Mouse (Mus musculus) Patski (cell line): ENCODE data around the gene Epb41l1. TPM values are rescaled to one million over a fixed set of nuclear protein-coding genes. Genes with fewer than 3 reads are reported as not detected.
A peak's percentile ranks its signal among the peaks of the same experiment; 100 is the strongest.
"Not testable (repeated sequence)": the region's sequence is repeated elsewhere in the genome, so short reads cannot be mapped to it uniquely, and the experiment has no call there.

Source experiments
- ATAC-seq: fragments of 100-300 bp; one replicate; pipeline ENCODE4 v1.8.0; 2021
- CTCF ChIA-PET: fragments of 350-600 bp; sonication (Branson Sonifier 250); formaldehyde crosslinking; loops from one replicate; lab custom pipeline; 2022; ENCODE audit warnings: inconsistent platforms; lab: Charles Lee
- POLR2A ChIA-PET: fragments of 350-600 bp; sonication (Branson Sonifier 250); formaldehyde crosslinking; loops from one replicate; lab custom pipeline; 2022; ENCODE audit warnings: antibody characterized with exemption, inconsistent platforms; lab: Charles Lee
- DNase-seq: peaks from one replicate; pipeline ENCODE4 v3.0.0-alpha.2; 2011; ENCODE audit warnings: low read depth, low spot score
- H3K27me3 ChIP-seq: fragments of 371-371 bp; one replicate; pipeline ENCODE4 v1.5.1; 2021
- CTCF ChIP-seq: fragments of 100-300 bp; IDR thresholded peaks from one replicate; pipeline ENCODE4 v1.5.1; 2021
- in situ Hi-C: fragments of 300-500 bp; cut with MboI; formaldehyde crosslinking; loops from 3 replicates; pipeline ENCODE4 v1.11.1; 2018; ENCODE audit warnings: low pct_unique_long_range_greater_than_20kb, mixed read lengths
- polyA plus RNA-seq: library from polyadenylated mRNA; unstranded; gene quantifications from one replicate; pipeline ENCODE4 v1.2.3, GENCODE M21; 2021

Gene Epb41l1
- polyA plus RNA-seq, 1 experiment from 2014 or later = 39.7 TPM

GRCm38 (mm10) chr2:156401331-156401730, 19.4 kb upstream of the Epb41l1 start:
- in situ Hi-C loops = no loop called here
- no peak for TF ChIP-seq CTCF
- DNase-seq = no peak
- ATAC-seq = no peak
- POLR2A ChIA-PET = interaction anchor here (0.6 to 0.8 kb wide), 4 partner anchors 20 to 114 kb away, joined by 3 to 4 read pairs (median 4); no protein-coding TSS in a partner anchor
- H3K27me3 ChIP-seq = no peaks in the 10 kb centered on the region
- CTCF ChIA-PET = interaction anchor here (1.2 kb wide), 1 partner anchor 96 kb away, joined by 4 read pairs; no protein-coding TSS in a partner anchor

DNA sequence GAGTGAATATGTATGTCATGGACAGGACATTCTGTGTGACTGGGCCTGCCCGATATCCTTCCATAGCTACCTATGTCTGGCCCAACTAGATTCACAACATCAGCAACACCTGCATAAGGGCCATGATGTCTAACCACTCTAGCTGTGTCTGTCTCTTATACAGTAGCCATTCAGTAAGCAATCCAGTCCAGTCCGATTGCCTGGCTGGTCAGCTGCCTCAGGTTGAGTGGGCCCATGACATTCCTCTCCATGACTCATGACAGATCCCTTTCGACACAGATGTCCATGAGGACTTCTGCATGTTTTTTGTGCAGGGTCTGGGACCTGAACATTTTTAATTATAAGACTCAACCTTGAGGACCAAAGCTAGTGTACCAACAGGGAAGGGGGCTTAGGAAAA, 18.7 kb upstream of the Epb41l1 start:
- POLR2A ChIA-PET = interaction anchor here (0.6 kb wide), 1 partner anchor 96 kb away, joined by 3 read pairs; no protein-coding TSS in a partner anchor
- TF ChIP-seq CTCF = no peak
- DNase-seq = no peak

GRCm38 (mm10) chr2:156406987-156407386, 13.7 kb upstream of the Epb41l1 start:
- POLR2A ChIA-PET = no interaction called here
- CTCF ChIA-PET = no interaction called here
- in situ Hi-C loops = no loop called here

More for the DNA sequence above, 18.7 kb upstream of the Epb41l1 start:
- in situ Hi-C loops = no loop called here
- CTCF ChIA-PET = interaction anchor here (1.2 kb wide), 1 partner anchor 96 kb away, joined by 4 read pairs; no protein-coding TSS in a partner anchor
- no peaks in the 10 kb centered on the region for H3K27me3 ChIP-seq
- peak; percentile 21 for ATAC-seq

GRCm38 (mm10) chr2:156408168-156408567, 12.5 kb upstream of the Epb41l1 start:
- POLR2A ChIA-PET = no interaction called here
- in situ Hi-C loops = no loop called here

More at GRCm38 (mm10) chr2:156406987-156407386, 13.7 kb upstream of the Epb41l1 start:
- no peaks in the 10 kb centered on the region for H3K27me3 ChIP-seq
- DNase-seq (no peak), ATAC-seq (no peak)
- TF ChIP-seq CTCF = no peak

DNA sequence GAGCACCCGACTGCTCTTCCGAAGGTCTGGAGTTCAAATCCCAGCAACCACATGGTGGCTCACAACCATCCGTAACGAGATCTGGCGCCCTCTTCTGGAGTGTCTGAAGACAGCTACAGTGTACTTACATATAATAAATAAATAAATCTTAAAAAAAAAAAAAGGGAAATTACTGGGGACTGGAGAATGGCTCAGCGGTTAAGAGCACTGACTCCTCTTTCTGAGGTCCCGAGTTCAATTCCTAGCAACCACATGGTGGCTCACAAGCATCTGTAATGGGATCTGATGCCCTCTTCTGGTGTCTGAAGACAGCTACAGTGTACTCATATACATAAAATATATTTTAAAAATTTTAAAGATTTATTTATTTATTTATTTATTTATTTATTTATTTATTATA, 9.4 kb upstream of the Epb41l1 start:
- H3K27me3 ChIP-seq, DNase-seq, ATAC-seq, POLR2A ChIA-PET, in situ Hi-C loops, CTCF ChIA-PET: not testable (repeated sequence)

More at GRCm38 (mm10) chr2:156408168-156408567, 12.5 kb upstream of the Epb41l1 start:
- CTCF ChIA-PET = no interaction called here
- no peak for DNase-seq
- no peaks in the 10 kb centered on the region for H3K27me3 ChIP-seq
- ATAC-seq = no peak
- no peak for TF ChIP-seq CTCF

- DNase-seq = no peak
- POLR2A ChIA-PET = no interaction called here
- in situ Hi-C loops = loop anchor here (5.0 kb wide), 1 partner anchor 72 kb away; no protein-coding TSS in a partner anchor
These were observed 5.7 kb upstream of the Epb41l1 start for GRCm38 (mm10) chr2:156414996-156415395.

DNA sequence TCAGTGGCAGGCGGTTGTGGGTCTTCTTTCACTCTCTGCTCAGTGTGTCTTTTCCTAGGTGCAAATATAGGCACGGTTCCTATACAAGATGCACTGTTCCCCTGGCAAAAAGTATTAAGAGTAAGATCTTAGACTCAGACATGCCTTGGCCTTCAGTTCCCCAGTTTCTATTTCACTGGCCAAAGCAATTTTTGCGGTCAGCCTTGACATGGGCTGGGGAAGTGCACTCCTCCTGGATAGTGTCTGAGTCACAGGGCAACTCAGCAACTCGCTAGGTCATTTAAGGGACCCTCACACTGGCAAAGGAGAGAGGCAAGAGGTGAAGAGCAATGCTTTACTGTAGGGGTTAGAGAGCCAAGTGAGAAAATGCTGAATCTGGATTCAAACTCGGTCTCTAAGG, 5.0 kb upstream of the Epb41l1 start:
- no peak for DNase-seq
- POLR2A ChIA-PET = no interaction called here

More at GRCm38 (mm10) chr2:156414996-156415395, 5.7 kb upstream of the Epb41l1 start:
- CTCF ChIA-PET = no interaction called here
- no peaks in the 10 kb centered on the region for H3K27me3 ChIP-seq
- TF ChIP-seq CTCF = no peak
- no peak for ATAC-seq

DNA sequence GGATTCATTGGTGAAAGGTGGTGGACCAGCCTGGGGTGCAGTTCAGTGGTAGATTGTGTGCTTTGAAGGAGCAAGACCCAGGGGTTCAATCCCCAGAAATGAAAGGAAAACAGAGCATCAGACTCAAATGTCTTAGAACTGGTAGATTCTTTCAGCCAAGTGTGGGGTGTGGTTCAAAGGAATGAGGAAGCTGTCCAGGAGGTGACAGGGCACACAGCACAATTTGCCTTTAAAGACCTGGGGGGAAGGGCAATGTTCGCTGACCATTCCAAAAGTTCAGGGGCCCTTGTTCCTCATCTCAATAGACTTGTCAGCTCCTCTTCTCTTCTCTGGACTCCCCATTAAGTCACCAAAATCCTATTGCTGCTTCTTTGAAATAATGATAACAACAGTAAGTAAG, 3.5 kb upstream of the Epb41l1 start:
- TF ChIP-seq CTCF = no peak
- POLR2A ChIA-PET = no interaction called here
- in situ Hi-C loops = loop anchor here (5.0 kb wide), 1 partner anchor 70 kb away; no protein-coding TSS in a partner anchor
- DNase-seq (no peak), ATAC-seq (no peak)
- CTCF ChIA-PET = no interaction called here
- H3K27me3 ChIP-seq = no peaks in the 10 kb centered on the region

More for the DNA sequence above, 5.0 kb upstream of the Epb41l1 start:
- no peaks in the 10 kb centered on the region for H3K27me3 ChIP-seq
- TF ChIP-seq CTCF = no peak
- in situ Hi-C loops = loop anchor here (5.0 kb wide), 1 partner anchor 72 kb away; no protein-coding TSS in a partner anchor
- CTCF ChIA-PET = no interaction called here
- ATAC-seq = no peak

DNA sequence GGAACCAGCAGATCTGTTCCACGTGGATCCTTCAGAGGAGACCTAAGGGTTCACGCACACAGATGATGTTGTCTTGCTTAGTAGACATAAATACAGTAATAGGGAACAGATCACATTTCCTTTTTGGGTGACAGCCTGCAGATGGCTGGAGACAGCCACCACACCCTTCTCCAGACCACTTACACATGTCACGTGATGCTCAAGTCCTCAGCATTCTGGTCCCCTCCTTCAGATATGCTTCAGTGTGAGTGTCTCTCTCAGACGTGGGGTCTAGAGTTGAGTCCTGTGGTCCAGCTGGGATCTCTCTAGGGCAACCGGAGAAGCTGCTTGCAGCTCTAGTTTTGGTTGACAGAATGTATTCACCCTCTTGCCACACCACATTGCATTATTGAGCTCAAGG, 2.2 kb upstream of the Epb41l1 start:
- no peak for DNase-seq
- ChIA-PET CTCF (no interaction called here), POLR2A (no interaction called here)
- TF ChIP-seq CTCF = no peak
- H3K27me3 ChIP-seq = no peaks in the 10 kb centered on the region
- in situ Hi-C loops = loop anchor here (5.0 kb wide), 1 partner anchor 69 kb away; no protein-coding TSS in a partner anchor
- no peak for ATAC-seq

DNA sequence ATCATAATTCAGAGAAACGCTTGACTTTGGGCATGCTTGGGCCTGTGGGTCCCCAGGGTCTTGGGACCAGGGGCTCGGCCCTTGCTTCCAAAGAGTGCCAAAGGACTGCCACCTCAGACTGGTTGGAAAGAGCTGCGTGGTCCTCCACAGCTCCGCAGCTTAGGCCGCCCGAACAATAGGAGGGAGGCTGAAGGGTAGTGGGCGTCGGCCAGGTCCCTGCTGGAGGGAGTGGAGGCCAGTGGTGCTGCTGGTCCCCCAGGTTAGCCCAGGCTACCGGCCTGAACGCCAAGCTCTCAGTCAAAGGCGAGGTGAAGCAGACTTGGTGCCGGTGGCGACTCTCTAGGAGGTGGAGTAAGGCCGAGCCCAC, 399 bp upstream of the Epb41l1 start:
- DNase-seq (no peak), ATAC-seq (no peak)
- in situ Hi-C loops = no loop called here
- POLR2A ChIA-PET = no interaction called here
- no peaks in the 10 kb centered on the region for H3K27me3 ChIP-seq
- no peak for TF ChIP-seq CTCF
- CTCF ChIA-PET = interaction anchor here (1.0 to 1.3 kb wide), 4 partner anchors 35 to 96 kb away, joined by 3 to 6 read pairs (median 4); no protein-coding TSS in a partner anchor

DNA sequence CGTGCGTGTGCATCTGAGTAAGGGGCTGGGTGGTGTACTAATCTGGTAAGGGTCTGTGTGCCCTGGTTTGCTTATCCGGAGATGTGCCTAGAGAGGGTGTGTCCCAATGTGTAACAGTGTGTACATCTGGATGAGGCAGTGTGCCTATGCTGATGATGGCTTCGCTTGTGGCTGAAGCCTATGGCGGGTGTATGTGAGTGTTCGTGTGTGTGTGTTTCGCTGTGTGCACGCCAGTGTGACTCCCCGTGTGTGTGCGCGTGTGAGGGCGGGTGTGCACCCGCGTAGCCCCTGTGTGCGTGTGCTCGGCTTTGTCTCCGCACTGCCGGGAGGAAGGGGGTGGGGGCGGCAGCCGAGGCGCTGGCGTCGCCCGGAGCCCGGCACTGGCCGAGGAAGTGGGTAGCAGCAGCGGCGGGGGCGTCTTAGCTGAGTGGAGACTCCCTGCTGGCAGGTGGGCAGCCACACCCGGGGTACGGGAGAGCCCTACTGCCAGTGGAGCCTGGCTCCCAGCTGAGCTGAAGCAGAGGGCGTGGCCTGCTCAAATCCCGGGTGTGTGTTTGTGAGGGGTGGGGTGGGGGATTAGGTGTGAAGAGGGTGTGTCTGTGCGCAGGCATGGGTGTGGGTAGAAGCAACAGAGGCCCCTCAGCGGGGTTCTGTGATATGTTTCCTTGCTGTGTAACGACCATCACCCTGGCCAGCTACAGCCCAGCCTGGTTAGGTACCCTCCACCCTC, 837 bp downstream of the Epb41l1 start:
- in situ Hi-C loops = no loop called here
- ChIA-PET CTCF (interaction anchor here (1.0 kb wide), 1 partner anchor 48 kb away, joined by 4 read pairs; no protein-coding TSS in a partner anchor), POLR2A (interaction anchor here (0.6 kb wide), 1 partner anchor 21 kb away, joined by 3 read pairs; no protein-coding TSS in a partner anchor)
- DNase-seq (no peak), ATAC-seq (peak; percentile 38)
- no peaks in the 10 kb centered on the region for H3K27me3 ChIP-seq
- no peak for TF ChIP-seq CTCF
